ENCODE assay signal across 12 mouse cellular contexts in the genomic region with DNA sequence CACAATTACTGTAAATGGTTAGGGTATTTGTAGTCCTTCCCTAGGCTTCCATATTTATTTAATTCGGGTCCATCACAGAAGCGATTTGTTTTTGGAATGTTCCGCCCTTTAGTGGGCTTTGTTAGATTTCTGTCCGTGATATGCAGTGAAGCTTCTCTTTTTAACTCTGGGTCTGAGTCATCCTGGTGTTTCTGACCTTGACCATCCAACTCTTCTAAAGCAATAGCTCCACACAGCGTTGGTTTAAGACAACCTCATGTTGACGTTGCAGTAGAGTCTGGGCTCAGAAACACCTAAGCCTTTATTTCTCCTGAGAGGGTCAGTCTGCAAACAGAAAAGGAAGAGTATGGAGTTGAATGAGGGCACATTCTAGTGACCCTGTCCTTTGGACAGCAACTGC.
A peak's percentile ranks its signal among the peaks of the same experiment; 100 is the strongest.
DNase-seq lines count a peak whose midpoint lies in the region.
"Had no signal": no experiment of that assay in that cellular context is flagged by ENCODE, and none has a peak within 500 bp of the region (broad histone marks: within the 10 kb centered on the region; RNA-seq: fewer than 3 reads in every experiment).

No protein-coding gene starts in this region.

- DNase-seq in 416B (ENCODE audit: low read depth) (peak; percentile 50), adipocyte (ENCODE audit: low spot score) (no peak)
- peak; percentile 16 for DNase-seq in adrenal gland, adult 8-10 months
- DNase-seq in adrenal gland, postnatal 25 days, result peak; percentile 3
- DNase-seq in heart, adult 11 months, result no peak
- no peak for DNase-seq in embryo, embryonic 11 days
- DNase-seq: cerebellum, adult 2 months; cerebellum, adult 9-11 months; cerebellum, postnatal 25 days; gastrocnemius, postnatal 10 days; gastrocnemius, postnatal 36 days; kidney, adult 2 months had no signal

Comparison
In these comparisons a context has a peak if more than half of its experiments do, and no peak if none do; other contexts are left out.
1. DNase-seq: peak in 416B (single experiment), adrenal gland, adult 8-10 months (single experiment) and adrenal gland, postnatal 25 days (single experiment); none in heart, adult 11 months (single experiment), embryo, embryonic 11 days (single experiment) and adipocyte (single experiment).